In the genomic region with DNA sequence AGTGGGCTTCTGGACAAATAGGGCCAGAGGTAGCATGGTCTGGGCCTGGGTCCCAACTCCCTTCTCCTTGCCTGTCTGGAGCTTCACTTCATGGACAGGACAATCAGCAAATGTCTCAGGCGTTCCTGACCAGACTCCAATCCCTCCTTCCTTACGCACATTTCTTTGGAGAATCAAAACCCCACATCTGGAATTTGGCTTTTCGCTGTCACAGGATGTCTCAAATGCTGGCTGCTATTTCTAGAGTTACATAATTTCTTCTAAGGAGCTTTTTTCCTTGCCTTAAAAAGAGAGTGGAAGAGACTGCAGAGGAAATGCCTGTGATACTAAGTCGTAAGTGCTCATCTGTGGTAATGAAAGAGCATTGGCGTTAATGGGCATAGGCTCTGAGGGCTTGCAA, we compare ENCODE assay signal across 10 mouse cellular contexts.
DNase-seq lines count a peak whose midpoint lies in the region; ATAC-seq and TF ChIP-seq lines count a peak whose summit lies in the region.
"Had no signal": no experiment of that assay in that cellular context is flagged by ENCODE, and none has a peak within 500 bp of the region (broad histone marks: within the 10 kb centered on the region; RNA-seq: fewer than 3 reads in every experiment).

No protein-coding gene starts in this region.

- H3K9me3 ChIP-seq in limb, embryonic 13.5 days, result no peaks in the 10 kb centered on the region
- H3K9me3 ChIP-seq in forebrain, embryonic 15.5 days, result no peaks in the 10 kb centered on the region
- H3K9me3 ChIP-seq: liver, embryonic 15.5 days had no signal

- H3K4me1 ChIP-seq in embryonic fibroblast, embryonic 13.5 days (ENCODE audit: control insufficient read depth, insufficient read depth, low read length), result no peaks in the 10 kb centered on the region
- H3K4me1 ChIP-seq in limb, embryonic 13.5 days, result peaks cover 27% of the 10 kb centered on the region; the same call in 1 of the 2 replicates
- no peaks in the 10 kb centered on the region for H3K4me1 ChIP-seq in forebrain, embryonic 15.5 days
- H3K4me1 ChIP-seq: liver, embryonic 15.5 days had no signal

- ATAC-seq in limb, embryonic 13.5 days (ENCODE audit: low FRiP score, low read depth), result no peak
- no peak for ATAC-seq in forebrain, embryonic 15.5 days (replicated peaks)

- 54% methylated on average over 5 of the region's 5 CpGs for WGBS in limb, embryonic 13.5 days
- WGBS in forebrain, embryonic 15.5 days, result 89% methylated on average over 5 of the region's 5 CpGs

- no peak overlapping the region for H3K9ac ChIP-seq in limb, embryonic 13.5 days
- no peak overlapping the region for H3K9ac ChIP-seq in forebrain, embryonic 15.5 days (replicated peaks)
- H3K9ac ChIP-seq: liver, embryonic 15.5 days had no signal

- H3K4me3 ChIP-seq in embryonic fibroblast, embryonic 13.5 days (ENCODE audit: insufficient read depth, low read length), result no peak overlapping the region
- no peak overlapping the region for H3K4me3 ChIP-seq in limb, embryonic 13.5 days
- no peak overlapping the region for H3K4me3 ChIP-seq in forebrain, embryonic 15.5 days
- H3K4me3 ChIP-seq: liver, embryonic 15.5 days had no signal

- H3K27ac ChIP-seq in embryonic fibroblast, embryonic 13.5 days (ENCODE audit: insufficient read depth, low read length), result peak overlapping the region; percentile 74
- peak overlapping the region; percentile 6; the same call in 1 of the 2 replicates for H3K27ac ChIP-seq in limb, embryonic 13.5 days
- no peak overlapping the region for H3K27ac ChIP-seq in forebrain, embryonic 15.5 days (replicated peaks)
- H3K27ac ChIP-seq: liver, embryonic 15.5 days had no signal

- H3K4me2 ChIP-seq in limb, embryonic 13.5 days (replicated peaks), result no peak overlapping the region
- no peak overlapping the region for H3K4me2 ChIP-seq in forebrain, embryonic 15.5 days (replicated peaks)
- H3K4me2 ChIP-seq: liver, embryonic 15.5 days had no signal

- no peaks in the 10 kb centered on the region for H3K27me3 ChIP-seq in limb, embryonic 13.5 days
- no peaks in the 10 kb centered on the region for H3K27me3 ChIP-seq in forebrain, embryonic 15.5 days
- H3K27me3 ChIP-seq: liver, embryonic 15.5 days had no signal

- no peak for TF ChIP-seq CTCF in embryonic fibroblast, embryonic 13.5 days (IDR thresholded peaks at IDR 0.05; ENCODE audit: borderline replicate concordance, insufficient read depth, low read length)

- DNase-seq in kidney, adult 9 months, result peak; percentile 11
- DNase-seq in kidney, postnatal 25 days, result no peak
- peak; percentile 18 for DNase-seq in brain, adult 2 months (ENCODE audit: low read depth, low spot score)
- no peak for DNase-seq in right cerebral cortex, postnatal 36 days (ENCODE audit: low spot score in 2 of 2)
- DNase-seq: cerebellum, adult 9-10 months; kidney, adult 11 months had no signal

- H3K36me3 ChIP-seq in limb, embryonic 13.5 days, result no peaks in the 10 kb centered on the region
- H3K36me3 ChIP-seq in forebrain, embryonic 15.5 days, result no peaks in the 10 kb centered on the region
- H3K36me3 ChIP-seq: liver, embryonic 15.5 days had no signal

- no peak for TF ChIP-seq POLR2A in embryonic fibroblast, embryonic 13.5 days (IDR thresholded peaks at IDR 0.05; ENCODE audit: low read depth, low read length)

Comparison
In these comparisons a context has a peak if more than half of its experiments do, and no peak if none do; other contexts are left out.
1. DNase-seq: peak in kidney, adult 9 months (single experiment) and brain, adult 2 months (single experiment); none in kidney, postnatal 25 days (0 of 2) and right cerebral cortex, postnatal 36 days (0 of 2).